Mouse (Mus musculus) thymus, postnatal 10 days (tissue): ENCODE measurements around the gene Daxx.
"Not testable (repeated sequence)": the region's sequence is repeated elsewhere in the genome, so short reads cannot be mapped to it uniquely, and the experiment has no call there.

Source experiments
- DNase-seq, 2 experiments: peaks; one replicate each; pipeline ENCODE4 v3.0.0; 2021; ENCODE audit warnings: low spot score in 2 of 2

Gene Daxx

DNA sequence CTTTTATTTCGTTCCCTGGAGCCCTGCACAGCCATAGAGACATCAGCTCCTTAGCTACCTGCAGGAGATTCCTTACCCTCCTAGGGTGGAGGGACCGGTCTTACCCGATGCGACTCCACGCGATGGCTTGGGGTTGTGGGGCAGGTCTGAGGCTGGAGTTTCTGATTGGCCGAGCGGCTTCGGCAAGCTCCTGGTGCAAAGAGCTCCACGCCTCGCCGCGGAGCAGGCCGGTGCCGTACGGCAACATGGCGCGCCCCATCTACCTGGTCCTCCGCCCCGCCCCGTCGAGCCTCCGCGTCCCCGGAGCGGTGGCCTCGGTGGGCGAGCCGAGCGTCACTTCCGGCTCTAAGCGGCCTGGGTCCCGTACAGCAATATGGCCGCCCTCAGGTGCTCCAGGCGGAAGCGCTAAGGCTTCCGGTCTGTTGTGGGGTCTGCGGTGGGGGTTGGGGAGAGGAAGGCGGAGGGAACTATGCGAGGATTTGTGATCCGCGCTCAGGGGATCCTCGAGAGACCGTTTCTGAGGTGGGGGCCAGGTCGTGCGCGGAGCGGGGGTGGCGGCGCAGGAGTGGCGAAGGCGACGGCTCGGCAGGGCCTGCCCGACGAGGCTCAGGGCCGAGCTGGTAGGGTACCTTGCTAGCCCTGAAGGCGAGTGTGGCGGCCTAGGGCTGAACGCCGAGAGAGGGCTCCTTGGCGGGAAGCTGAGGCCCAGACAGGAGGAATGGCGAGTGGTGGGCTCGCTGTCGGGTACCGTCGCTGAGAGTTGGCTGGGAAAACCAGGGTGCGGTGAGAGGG is at the start of gene Daxx:
Gene Daxx, plus strand, starts transcription at position 338 of the 792 bp plus-strand sequence.
- peak; percentile 98 to 99 for DNase-seq

- DNase-seq = peak; percentile 51 to 67
Measured at GRCm38 (mm10) chr17:33865330-33866030, 43.7 kb upstream of the Daxx start.

GRCm38 (mm10) chr17:33873537-33873936 is 35.7 kb upstream of the Daxx start, which contains the start of gene Gm7029:
Gm7029 (plus strand) TSS chr17:33873837.
- DNase-seq = not testable (repeated sequence)

- peak in 1 of 2 experiments; percentile 10 for DNase-seq
Measured at GRCm38 (mm10) chr17:33874411-33874810, 34.8 kb upstream of the Daxx start.

DNA sequence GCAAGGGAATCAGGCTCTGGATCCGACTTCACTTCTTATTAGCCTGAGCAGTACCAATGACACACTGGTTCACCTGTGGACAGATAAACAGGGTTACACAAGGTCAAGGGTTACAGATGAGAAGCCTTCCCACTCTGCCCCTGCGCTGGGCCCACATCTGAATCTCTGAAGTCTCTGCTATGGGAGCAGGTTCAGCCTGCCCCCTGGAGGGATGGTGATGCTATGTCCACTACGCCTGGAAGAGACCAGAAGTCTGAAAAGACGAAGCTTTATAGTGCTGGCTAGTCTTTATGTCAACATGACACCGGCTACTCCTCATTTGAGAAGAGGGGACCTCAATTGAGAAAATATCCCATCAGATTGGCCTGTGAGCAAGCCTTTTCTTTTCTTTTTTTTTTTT is 33.4 kb upstream of the Daxx start:
- DNase-seq = not testable (repeated sequence)

GRCm38 (mm10) chr17:33884320-33884719 is 24.9 kb upstream of the Daxx start:
- DNase-seq = not testable (repeated sequence)

GRCm38 (mm10) chr17:33887802-33888201 is 21.4 kb upstream of the Daxx start:
- DNase-seq = not testable (repeated sequence)

- not testable (repeated sequence) for DNase-seq
Measured at GRCm38 (mm10) chr17:33888230-33888629, 21.0 kb upstream of the Daxx start.

DNA sequence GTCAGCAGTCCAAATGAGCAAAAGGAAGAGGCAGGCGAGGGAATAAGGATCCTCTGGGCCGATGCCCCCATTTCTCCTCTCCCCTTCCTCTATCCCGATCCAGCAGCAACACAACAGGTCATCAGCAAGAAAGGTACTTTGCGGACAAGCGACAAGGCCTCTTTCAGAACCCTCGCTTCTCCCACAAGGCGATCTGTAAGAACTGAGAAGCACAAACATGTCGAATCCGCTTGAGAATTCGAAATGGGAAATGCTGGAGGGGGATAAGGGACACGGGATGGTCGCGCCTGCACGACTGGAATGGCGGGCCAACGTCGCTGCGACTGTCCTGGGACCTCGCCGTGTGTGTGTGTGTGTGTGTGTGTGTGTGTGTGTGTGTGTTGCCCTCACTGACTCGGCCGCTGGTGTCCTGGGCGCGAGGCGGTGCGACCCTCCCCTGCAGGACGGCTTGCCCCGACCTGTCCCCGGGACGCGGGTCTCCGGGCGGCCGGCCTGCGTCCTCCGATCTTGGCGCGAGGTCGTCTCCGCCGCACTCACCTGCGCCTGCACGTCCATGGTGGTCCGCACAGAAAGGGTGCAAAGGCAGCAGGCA is 19.2 kb upstream of the Daxx start:
- DNase-seq = not testable (repeated sequence)

GRCm38 (mm10) chr17:33890533-33891059 is 18.6 kb upstream of the Daxx start, which contains the start of gene Kifc1:
Kifc1 (minus strand) TSS chr17:33890661.
- DNase-seq = peak; percentile 99

DNA sequence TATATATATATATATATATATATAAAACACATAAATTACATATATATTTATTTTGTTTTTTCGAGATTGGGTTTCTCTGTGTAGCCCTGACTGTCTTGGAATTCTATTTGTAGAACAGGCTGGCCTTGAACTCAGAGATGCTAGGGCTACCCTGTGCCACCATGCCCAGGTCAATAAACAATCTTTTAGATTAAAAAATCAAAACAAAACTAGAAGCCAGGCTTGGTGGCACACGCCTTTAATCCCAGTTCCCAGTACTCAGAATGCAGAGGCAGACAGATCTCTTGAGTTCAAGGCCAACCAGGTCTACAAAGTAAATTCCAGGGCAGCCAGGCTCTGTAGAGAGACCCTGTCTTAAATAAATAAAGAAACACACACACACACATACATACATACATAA is 17.9 kb upstream of the Daxx start:
- no peak for DNase-seq

GRCm38 (mm10) chr17:33891892-33892291 is 17.3 kb upstream of the Daxx start:
- DNase-seq = not testable (repeated sequence)

GRCm38 (mm10) chr17:33892429-33892828 is 16.8 kb upstream of the Daxx start:
- no peak for DNase-seq

GRCm38 (mm10) chr17:33893011-33893410 is 16.2 kb upstream of the Daxx start:
- DNase-seq = not testable (repeated sequence)

- no peak for DNase-seq
Measured at GRCm38 (mm10) chr17:33897114-33897794, 12.0 kb upstream of the Daxx start.

DNA sequence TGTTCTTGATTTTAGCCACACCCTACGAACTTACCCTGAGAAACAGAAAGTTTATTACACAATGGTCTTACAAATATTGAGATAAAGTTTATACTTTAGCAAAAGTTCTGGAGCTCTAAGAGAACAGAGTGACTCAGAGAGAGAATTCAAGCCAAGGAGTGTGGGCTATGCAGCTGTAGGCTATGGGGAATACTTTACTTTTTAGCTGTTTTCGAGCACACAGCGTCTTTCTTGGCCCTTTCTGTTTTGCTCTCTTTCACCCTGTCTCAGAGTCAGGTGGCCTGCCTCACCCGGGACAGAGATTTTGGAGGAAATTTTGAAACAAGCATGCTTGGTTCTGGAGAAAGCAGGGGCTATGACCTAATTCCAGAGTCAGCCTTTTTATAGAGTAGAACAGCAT is 11.0 kb upstream of the Daxx start:
- not testable (repeated sequence) for DNase-seq

GRCm38 (mm10) chr17:33899642-33900041 is 9.6 kb upstream of the Daxx start:
- no peak for DNase-seq

DNA sequence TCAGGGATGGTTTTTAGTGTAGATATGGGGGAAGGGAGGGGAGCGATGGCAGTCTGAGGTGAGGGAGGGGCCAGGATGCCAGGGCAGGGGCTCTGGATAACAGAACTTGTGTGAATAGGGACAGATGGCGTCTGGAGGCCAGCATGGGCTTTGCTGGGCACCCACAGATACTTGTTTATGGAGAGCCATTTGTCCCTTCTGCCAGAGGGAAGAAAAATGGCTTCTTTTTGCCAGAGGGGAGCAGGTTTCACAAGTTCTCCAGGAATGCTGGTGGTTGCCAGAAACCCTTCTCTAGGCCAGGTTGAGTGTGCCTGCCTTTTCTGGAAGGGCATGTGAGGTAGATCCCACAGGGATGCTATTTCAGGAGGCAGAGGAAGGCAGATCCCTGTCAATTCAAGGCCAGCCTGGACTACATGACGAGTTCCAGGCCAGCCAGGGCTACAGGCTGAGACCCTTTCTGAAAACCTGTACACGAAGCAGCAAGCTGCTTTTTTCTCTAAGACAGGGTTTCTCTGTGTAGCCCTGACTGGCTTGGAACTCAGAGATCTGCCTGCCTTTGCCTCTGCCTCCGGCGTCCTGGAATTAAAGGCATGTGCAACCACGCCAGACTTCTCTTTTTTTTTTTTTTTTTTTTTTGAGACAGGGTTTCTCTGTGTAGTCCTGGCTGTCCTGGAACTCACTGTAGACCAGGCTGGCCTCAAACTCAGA is 8.8 kb upstream of the Daxx start:
- no peak for DNase-seq

- no peak for DNase-seq
Measured at GRCm38 (mm10) chr17:33900989-33901314, 8.3 kb upstream of the Daxx start.

DNA sequence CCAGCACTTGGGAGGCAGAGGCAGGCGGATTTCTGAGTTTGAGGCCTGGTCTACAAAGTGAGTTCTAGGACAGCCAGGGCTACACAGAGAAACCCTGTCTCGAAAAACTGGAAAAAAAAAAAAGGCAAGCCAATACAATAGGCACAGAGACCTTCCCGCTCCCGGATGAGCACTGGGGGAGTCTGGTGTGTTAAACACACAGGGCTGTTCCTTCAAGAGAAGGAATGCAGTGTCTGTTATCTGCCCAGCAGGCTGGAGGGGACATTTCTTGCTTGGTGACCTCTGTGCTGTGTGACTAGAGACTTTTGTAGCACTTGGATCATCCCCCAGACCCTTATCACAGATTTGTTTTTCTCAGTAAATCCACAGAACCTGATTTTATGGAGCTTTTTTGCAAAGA is 7.6 kb upstream of the Daxx start:
- no peak for DNase-seq

DNA sequence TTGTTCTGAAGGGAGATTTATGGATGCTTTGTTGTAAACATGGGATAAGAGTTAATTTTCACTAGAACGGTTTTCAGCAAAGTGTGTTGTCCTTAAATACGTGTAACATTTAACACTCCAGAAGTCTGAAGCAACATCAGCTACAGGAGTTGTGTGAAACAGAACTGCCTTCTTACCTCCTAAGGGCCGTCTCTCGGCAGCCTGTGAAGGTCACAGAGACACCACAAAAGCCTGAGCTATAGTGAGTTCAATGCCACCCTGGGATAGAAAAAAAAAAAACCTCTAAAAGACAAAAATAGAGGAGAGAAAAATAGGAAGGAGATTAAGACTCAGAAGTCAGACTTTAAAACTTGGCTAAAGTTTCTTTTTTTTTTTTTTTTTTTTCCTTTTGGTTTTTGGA is 7.1 kb upstream of the Daxx start:
- no peak for DNase-seq
